Mouse (Mus musculus) ES-Bruce4 (cell line): ENCODE data around the gene Mecom. TPM values are rescaled to one million over a fixed set of nuclear protein-coding genes. Genes with fewer than 3 reads are reported as not detected.

ENCODE experiments used
- H3K27ac ChIP-seq: 2 replicates; pipeline ENCODE4 v1.5.1; 2012; ENCODE audit warnings: low read length, inconsistent platforms; ENCODE audit not compliant: insufficient read depth
- H3K27me3 ChIP-seq: 2 replicates; pipeline ENCODE4 v1.6.1; 2012; ENCODE audit warnings: mild to moderate bottlenecking, low read length, inconsistent platforms; ENCODE audit not compliant: control insufficient read depth, poor library complexity, insufficient read depth, severe bottlenecking
- H3K36me3 ChIP-seq: 2 replicates; pipeline ENCODE4 v1.6.1; 2012; ENCODE audit warnings: inconsistent platforms, mild to moderate bottlenecking, low read length, moderate library complexity; ENCODE audit not compliant: control insufficient read depth, poor library complexity, insufficient read depth, severe bottlenecking
- H3K4me1 ChIP-seq: one replicate; pipeline ENCODE4 v1.8.1; 2011; ENCODE audit warnings: low read length; ENCODE audit not compliant: control insufficient read depth, insufficient read depth
- H3K4me3 ChIP-seq: 2 replicates; pipeline ENCODE4 v1.5.1; 2011; ENCODE audit warnings: low read depth, mild to moderate bottlenecking, low read length
- H3K9ac ChIP-seq: 2 replicates; pipeline ENCODE4 v1.6.1; 2012; ENCODE audit warnings: low read depth, mild to moderate bottlenecking, inconsistent platforms; ENCODE audit not compliant: poor library complexity, severe bottlenecking
- H3K9me3 ChIP-seq: replicated peaks from 2 replicates; pipeline ENCODE4 v1.6.1; 2012; ENCODE audit warnings: mild to moderate bottlenecking, low read length, inconsistent platforms; ENCODE audit not compliant: control insufficient read depth, poor library complexity, insufficient read depth, severe bottlenecking
- CTCF ChIP-seq: IDR thresholded peaks from one replicate; pipeline ENCODE4 v1.8.1; 2011; ENCODE audit warnings: low read depth, low read length
- EP300 ChIP-seq: IDR thresholded peaks from 2 replicates; pipeline ENCODE4 v1.6.1; 2011; ENCODE audit warnings: low read depth, low read length; ENCODE audit not compliant: insufficient read depth
- POLR2A ChIP-seq: IDR thresholded peaks from one replicate; pipeline ENCODE4 v1.8.1; 2011; ENCODE audit warnings: low read length; ENCODE audit not compliant: insufficient read depth
- polyA plus RNA-seq: library from polyadenylated mRNA; stranded (reverse); fragments of >200 nt; gene quantifications from 2 replicates; pipeline ENCODE4 v1.2.4, GENCODE M21; 2011; ENCODE audit warnings: low read depth; ENCODE audit not compliant: missing spikeins, insufficient read depth, insufficient read length

The Mecom gene
- polyA plus RNA-seq, 1 experiment = 0.24 TPM

DNA sequence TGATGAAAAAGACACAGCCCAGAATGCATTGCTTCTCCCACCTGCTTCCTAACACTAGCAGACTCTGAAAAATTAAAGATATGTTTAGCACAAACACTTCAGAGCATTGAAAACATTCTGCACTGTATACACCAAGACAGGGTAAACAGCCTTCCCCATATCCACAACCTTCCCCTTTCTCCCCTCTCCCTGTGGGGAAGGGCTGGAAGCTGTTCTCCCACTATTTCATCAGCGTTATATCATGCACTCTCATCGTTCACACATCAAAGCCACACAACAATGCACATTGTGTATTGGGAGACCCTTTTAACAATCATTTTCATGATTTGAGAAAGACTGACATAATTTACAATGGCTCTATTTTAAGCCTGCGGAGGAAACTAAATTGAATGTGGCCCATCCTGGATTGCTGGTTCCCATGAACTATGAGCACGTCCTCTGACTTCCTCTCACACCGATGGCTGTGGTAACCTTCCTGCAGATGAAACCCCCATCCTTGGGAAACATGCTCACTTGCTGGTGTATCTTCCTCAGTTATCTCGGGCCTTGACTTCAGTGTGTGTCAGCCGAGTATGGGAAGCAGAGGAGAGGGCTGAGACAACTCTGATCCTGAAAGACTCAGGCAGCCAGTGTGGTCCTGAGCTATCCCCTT, 566.4 kb downstream of the Mecom start:
- no peaks in the 10 kb centered on the region for H3K9me3 ChIP-seq
- no peak overlapping the region for H3K9ac ChIP-seq
- no peaks in the 10 kb centered on the region for H3K4me1 ChIP-seq
- H3K27me3 ChIP-seq = no peaks in the 10 kb centered on the region
- TF ChIP-seq EP300 = no peak
- TF ChIP-seq CTCF = no peak
- TF ChIP-seq POLR2A = no peak
- H3K36me3 ChIP-seq = no peaks in the 10 kb centered on the region
- no peak overlapping the region for H3K27ac ChIP-seq
- H3K4me3 ChIP-seq = no peak overlapping the region

DNA sequence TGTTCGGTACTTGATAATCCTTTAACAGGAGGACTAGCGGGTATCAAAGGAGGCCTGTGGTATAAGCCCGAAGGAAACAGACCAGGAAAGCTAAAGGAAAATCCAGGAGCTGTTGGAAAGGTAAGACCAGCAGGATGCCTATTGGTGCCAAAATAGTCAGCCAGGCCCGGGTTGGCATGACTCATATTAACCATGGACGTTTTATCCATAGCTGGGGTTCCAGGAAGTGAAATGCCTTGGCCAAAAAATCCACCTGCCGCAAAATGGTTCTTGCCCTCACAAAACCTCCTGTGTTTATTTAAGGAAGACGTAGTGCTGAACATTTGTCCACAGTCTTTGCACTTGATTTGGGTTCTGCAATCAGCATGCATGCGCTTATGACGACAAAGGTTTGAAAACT, 567.3 kb downstream of the Mecom start:
- no peaks in the 10 kb centered on the region for H3K36me3 ChIP-seq
- no peaks in the 10 kb centered on the region for H3K27me3 ChIP-seq
- H3K9me3 ChIP-seq = no peaks in the 10 kb centered on the region
- H3K4me3 ChIP-seq = no peak overlapping the region
- no peaks in the 10 kb centered on the region for H3K4me1 ChIP-seq
- no peak for TF ChIP-seq CTCF
- no peak for TF ChIP-seq POLR2A
- no peak for TF ChIP-seq EP300
- H3K27ac ChIP-seq = no peak overlapping the region
- H3K9ac ChIP-seq = no peak overlapping the region

DNA sequence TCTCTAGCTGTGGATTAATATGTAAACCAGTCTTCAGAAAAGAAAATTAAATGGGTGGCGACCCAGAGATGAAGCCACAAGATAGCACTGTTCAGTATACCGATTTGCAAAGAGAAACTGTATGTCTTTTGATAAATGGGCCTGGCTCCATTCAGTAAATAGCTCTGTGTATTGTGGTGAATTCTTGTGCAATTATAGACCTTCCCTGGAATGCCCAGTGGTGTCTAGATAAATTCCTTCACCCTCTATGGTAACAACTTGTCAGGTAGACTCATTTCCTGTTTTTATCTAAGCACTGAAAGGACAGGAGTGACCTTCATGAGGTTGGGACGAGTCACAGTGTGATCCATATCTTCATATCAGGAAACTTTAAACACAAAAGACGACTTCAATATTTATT, 571.2 kb downstream of the Mecom start:
- no peak overlapping the region for H3K27ac ChIP-seq
- TF ChIP-seq POLR2A (no peak), CTCF (no peak), EP300 (no peak)
- H3K9ac ChIP-seq = no peak overlapping the region
- no peaks in the 10 kb centered on the region for H3K4me1 ChIP-seq
- no peaks in the 10 kb centered on the region for H3K9me3 ChIP-seq
- no peak overlapping the region for H3K4me3 ChIP-seq
- H3K27me3 ChIP-seq = no peaks in the 10 kb centered on the region
- no peaks in the 10 kb centered on the region for H3K36me3 ChIP-seq

DNA sequence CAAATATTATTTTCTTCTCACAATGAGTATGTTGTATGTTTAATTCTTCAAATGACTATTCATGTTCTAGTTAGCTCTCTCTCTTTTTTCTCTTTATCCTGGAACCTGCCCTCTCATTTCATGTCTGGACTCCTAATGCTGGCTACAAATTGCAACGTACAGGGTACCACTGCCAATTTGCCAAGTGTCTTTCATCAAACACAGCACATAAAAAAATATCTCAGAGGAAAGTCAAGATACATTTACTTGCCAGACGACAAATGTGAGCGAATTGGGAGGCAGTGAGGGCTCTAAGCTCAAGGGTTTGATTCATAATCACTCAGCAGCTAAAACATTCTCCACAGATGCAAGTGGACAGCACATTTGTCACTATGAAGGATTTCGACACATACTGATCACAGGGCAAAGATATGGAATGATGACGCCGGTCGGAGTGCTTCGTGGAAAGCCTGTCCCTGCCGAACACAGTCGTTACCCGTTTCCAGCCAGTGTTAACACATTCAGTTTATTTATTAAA, 579.3 kb downstream of the Mecom start:
- TF ChIP-seq POLR2A (no peak), EP300 (no peak), CTCF (no peak)
- no peaks in the 10 kb centered on the region for H3K36me3 ChIP-seq

DNA sequence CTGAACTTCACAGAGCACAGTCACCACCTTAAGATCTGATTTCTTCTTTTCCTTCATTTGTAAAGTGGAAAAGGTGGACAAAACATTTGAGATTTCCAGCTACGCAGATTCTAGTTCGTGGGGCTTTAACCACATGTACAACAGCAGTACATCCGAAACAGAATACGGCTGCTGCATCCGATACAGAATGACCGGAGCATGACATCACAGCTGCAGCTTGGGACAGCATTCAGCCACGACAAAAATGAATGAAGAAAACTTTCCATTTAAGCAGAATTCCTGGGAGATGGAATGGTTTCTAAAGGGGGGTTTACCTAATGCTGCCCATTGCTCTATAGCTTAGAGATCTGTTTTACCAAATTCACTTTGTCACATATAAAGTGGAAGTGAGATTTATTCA, 583.9 kb downstream of the Mecom start:
- H3K27me3 ChIP-seq = no peaks in the 10 kb centered on the region
- H3K4me1 ChIP-seq = no peaks in the 10 kb centered on the region
- no peak overlapping the region for H3K27ac ChIP-seq
- H3K9me3 ChIP-seq = no peaks in the 10 kb centered on the region
- TF ChIP-seq EP300 (no peak), CTCF (no peak)
- H3K4me3 ChIP-seq = no peak overlapping the region
- no peak overlapping the region for H3K9ac ChIP-seq
- H3K36me3 ChIP-seq = no peaks in the 10 kb centered on the region

More for the DNA sequence above, 579.3 kb downstream of the Mecom start:
- Histone ChIP-seq H3K27me3 (no peaks in the 10 kb centered on the region), H3K4me1 (no peaks in the 10 kb centered on the region), H3K27ac (no peak overlapping the region), H3K9me3 (no peaks in the 10 kb centered on the region), H3K9ac (no peak overlapping the region), H3K4me3 (no peak overlapping the region)

DNA sequence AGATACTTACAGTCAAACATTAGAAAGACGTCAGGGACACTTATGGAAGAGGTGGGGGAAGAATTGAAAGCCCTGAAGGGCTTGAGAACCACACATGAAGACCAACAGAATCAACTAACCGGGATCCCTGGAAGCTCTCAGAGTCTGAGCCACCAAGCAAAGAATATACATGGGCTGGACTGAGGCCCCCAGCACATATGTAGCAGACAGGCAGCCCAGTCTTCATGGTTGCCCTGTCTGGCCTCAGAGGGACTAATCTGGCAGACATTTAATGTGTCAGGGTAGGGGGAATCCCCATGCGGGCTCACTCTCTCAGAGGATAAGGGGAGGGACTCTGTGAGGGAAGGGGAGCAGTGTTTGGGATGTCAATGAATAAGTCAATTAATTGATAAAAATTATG, 584.4 kb downstream of the Mecom start:
- H3K27me3 ChIP-seq = no peaks in the 10 kb centered on the region
- H3K9me3 ChIP-seq = no peaks in the 10 kb centered on the region
- no peaks in the 10 kb centered on the region for H3K4me1 ChIP-seq
- H3K4me3 ChIP-seq = no peak overlapping the region
- TF ChIP-seq POLR2A (no peak), CTCF (no peak), EP300 (no peak)
- H3K27ac ChIP-seq = no peak overlapping the region
- H3K36me3 ChIP-seq = no peaks in the 10 kb centered on the region
- no peak overlapping the region for H3K9ac ChIP-seq
